ENCODE assay signal across 24 mouse cellular contexts in genomic region chr5:60244185-60244584, GRCm38 (mm10).
DNase-seq lines count a peak whose midpoint lies in the region; ATAC-seq and TF ChIP-seq lines count a peak whose summit lies in the region.
"Had no signal": no experiment of that assay in that cellular context is flagged by ENCODE, and none has a peak within 500 bp of the region (broad histone marks: within the 10 kb centered on the region; RNA-seq: fewer than 3 reads in every experiment).

No protein-coding gene starts in this region.

- H3K4me1 ChIP-seq in forebrain, embryonic 13.5 days = no peaks in the 10 kb centered on the region
- no peaks in the 10 kb centered on the region for H3K4me1 ChIP-seq in forebrain, embryonic 11.5 days (replicated peaks; ENCODE audit: control insufficient read depth, insufficient read depth, low read length)
- no peaks in the 10 kb centered on the region for H3K4me1 ChIP-seq in forebrain, embryonic 16.5 days (replicated peaks; ENCODE audit: control insufficient read depth, insufficient read depth, low read length)
- no peaks in the 10 kb centered on the region for H3K4me1 ChIP-seq in forebrain, embryonic 12.5 days
- H3K4me1 ChIP-seq in midbrain, embryonic 11.5 days (ENCODE audit: control insufficient read depth, insufficient read depth, low read length) = no peaks in the 10 kb centered on the region
- H3K4me1 ChIP-seq in midbrain, embryonic 14.5 days (ENCODE audit: control insufficient read depth, insufficient read depth, low read length) = no peaks in the 10 kb centered on the region
- no peaks in the 10 kb centered on the region for H3K4me1 ChIP-seq in kidney, adult 2 months (ENCODE audit: control insufficient read depth, insufficient read depth, low read length)
- H3K4me1 ChIP-seq: embryonic facial prominence, embryonic 12.5 days; embryonic facial prominence, embryonic 15.5 days; heart, embryonic 10.5 days; heart, embryonic 13.5 days; intestine, embryonic 15.5 days had no signal

- no peak overlapping the region for H3K4me3 ChIP-seq in forebrain, embryonic 13.5 days
- no peak overlapping the region for H3K4me3 ChIP-seq in forebrain, embryonic 11.5 days (ENCODE audit: low read depth, low read length)
- no peak overlapping the region for H3K4me3 ChIP-seq in forebrain, embryonic 16.5 days (replicated peaks; ENCODE audit: low read length)
- no peak overlapping the region for H3K4me3 ChIP-seq in forebrain, embryonic 12.5 days (replicated peaks)
- H3K4me3 ChIP-seq in midbrain, embryonic 11.5 days (ENCODE audit: low read depth, low read length) = no peak overlapping the region
- H3K4me3 ChIP-seq in midbrain, embryonic 14.5 days (replicated peaks; ENCODE audit: low read depth, low read length) = no peak overlapping the region
- no peak overlapping the region for H3K4me3 ChIP-seq in kidney, adult 2 months (ENCODE audit: insufficient read depth, low read depth, low read length)
- H3K4me3 ChIP-seq: embryonic facial prominence, embryonic 12.5 days; embryonic facial prominence, embryonic 15.5 days; heart, adult 2 months; heart, embryonic 10.5 days; heart, embryonic 13.5 days; intestine, embryonic 15.5 days had no signal

- DNase-seq in forebrain, embryonic 11.5 days (ENCODE audit: low spot score) = no peak
- DNase-seq in midbrain, embryonic 11.5 days (ENCODE audit: low spot score, missing footprints) = peak; percentile 8
- no peak for DNase-seq in midbrain, embryonic 14.5 days
- DNase-seq in brain, embryonic 18.5 days (ENCODE audit: low read depth, low spot score) = peak; percentile 3
- no peak for DNase-seq in kidney, adult 2 months
- DNase-seq: adrenal gland, adult 2 months; adrenal gland, postnatal 14 days; cerebellum, adult 8-10 months; gastrocnemius, postnatal 10 days; gastrocnemius, postnatal 36 days; heart, adult 2 months; heart, postnatal 14 days; heart, postnatal 4 days; kidney, adult 11 months had no signal

- 73% methylated on average over 2 of the region's 2 CpGs for WGBS in forebrain, embryonic 13.5 days
- 95% methylated on average over 2 of the region's 2 CpGs for WGBS in forebrain, embryonic 11.5 days
- 67% methylated on average over 2 of the region's 2 CpGs for WGBS in forebrain, embryonic 16.5 days
- 90% methylated on average over 2 of the region's 2 CpGs for WGBS in forebrain, embryonic 12.5 days
- 96% methylated on average over 2 of the region's 2 CpGs for WGBS in midbrain, embryonic 11.5 days
- WGBS in midbrain, embryonic 14.5 days = 95% methylated on average over 2 of the region's 2 CpGs
- 89% methylated on average over 2 of the region's 2 CpGs for WGBS in kidney, adult 2 months

- TF ChIP-seq CTCF in kidney, adult 2 months (conservative IDR thresholded peaks at IDR 0.05; ENCODE audit: insufficient read depth, insufficient read length, low read depth, low read length) = no peak

- H3K9ac ChIP-seq in forebrain, embryonic 13.5 days = no peak overlapping the region
- no peak overlapping the region for H3K9ac ChIP-seq in forebrain, embryonic 11.5 days (ENCODE audit: low read length)
- H3K9ac ChIP-seq in forebrain, embryonic 16.5 days (replicated peaks; ENCODE audit: low read depth, low read length) = no peak overlapping the region
- no peak overlapping the region for H3K9ac ChIP-seq in forebrain, embryonic 12.5 days
- no peak overlapping the region for H3K9ac ChIP-seq in midbrain, embryonic 11.5 days (ENCODE audit: low read length)
- no peak overlapping the region for H3K9ac ChIP-seq in midbrain, embryonic 14.5 days (replicated peaks; ENCODE audit: low read length)
- H3K9ac ChIP-seq: embryonic facial prominence, embryonic 12.5 days; embryonic facial prominence, embryonic 15.5 days; heart, embryonic 13.5 days; hindbrain, embryonic 14.5 days; intestine, embryonic 15.5 days had no signal

- H3K27me3 ChIP-seq in forebrain, embryonic 13.5 days = no peaks in the 10 kb centered on the region
- no peaks in the 10 kb centered on the region for H3K27me3 ChIP-seq in forebrain, embryonic 11.5 days (ENCODE audit: control insufficient read depth, insufficient read depth, low read length)
- no peaks in the 10 kb centered on the region for H3K27me3 ChIP-seq in forebrain, embryonic 16.5 days (replicated peaks; ENCODE audit: control insufficient read depth, insufficient read depth, low read length)
- no peaks in the 10 kb centered on the region for H3K27me3 ChIP-seq in forebrain, embryonic 12.5 days
- H3K27me3 ChIP-seq in midbrain, embryonic 11.5 days (ENCODE audit: control insufficient read depth, insufficient read depth, low read length) = no peaks in the 10 kb centered on the region
- H3K27me3 ChIP-seq in midbrain, embryonic 14.5 days (ENCODE audit: control insufficient read depth, insufficient read depth, low read length) = no peaks in the 10 kb centered on the region
- H3K27me3 ChIP-seq in kidney, adult 2 months (replicated peaks; ENCODE audit: control insufficient read depth, insufficient read depth, low read length) = no peaks in the 10 kb centered on the region
- H3K27me3 ChIP-seq: embryonic facial prominence, embryonic 12.5 days; embryonic facial prominence, embryonic 15.5 days; heart, embryonic 13.5 days; intestine, embryonic 15.5 days had no signal

- no peak for TF ChIP-seq POLR2A in kidney, adult 2 months (IDR thresholded peaks at IDR 0.05; ENCODE audit: low read depth, low read length)

- no peak overlapping the region for H3K27ac ChIP-seq in forebrain, embryonic 13.5 days
- H3K27ac ChIP-seq in forebrain, embryonic 11.5 days (ENCODE audit: low read depth, low read length) = no peak overlapping the region
- H3K27ac ChIP-seq in forebrain, embryonic 16.5 days (ENCODE audit: low read length) = no peak overlapping the region
- no peak overlapping the region for H3K27ac ChIP-seq in forebrain, embryonic 12.5 days
- H3K27ac ChIP-seq in midbrain, embryonic 11.5 days (ENCODE audit: low read depth, low read length) = no peak overlapping the region
- H3K27ac ChIP-seq in midbrain, embryonic 14.5 days (replicated peaks; ENCODE audit: low read depth, low read length) = no peak overlapping the region
- no peak overlapping the region for H3K27ac ChIP-seq in kidney, adult 2 months (ENCODE audit: insufficient read depth, low read depth, low read length)
- H3K27ac ChIP-seq: embryonic facial prominence, embryonic 12.5 days; embryonic facial prominence, embryonic 15.5 days; heart, adult 2 months; heart, embryonic 10.5 days; heart, embryonic 13.5 days; hindbrain, embryonic 14.5 days; intestine, embryonic 15.5 days had no signal

- H3K9me3 ChIP-seq in forebrain, embryonic 13.5 days (replicated peaks) = no peaks in the 10 kb centered on the region
- no peaks in the 10 kb centered on the region for H3K9me3 ChIP-seq in forebrain, embryonic 11.5 days (ENCODE audit: control insufficient read depth, low read length)
- no peaks in the 10 kb centered on the region for H3K9me3 ChIP-seq in forebrain, embryonic 16.5 days (ENCODE audit: control insufficient read depth, low read length)
- H3K9me3 ChIP-seq in forebrain, embryonic 12.5 days = no peaks in the 10 kb centered on the region
- H3K9me3 ChIP-seq in midbrain, embryonic 11.5 days (ENCODE audit: control insufficient read depth, low read length) = no peaks in the 10 kb centered on the region
- no peaks in the 10 kb centered on the region for H3K9me3 ChIP-seq in midbrain, embryonic 14.5 days (ENCODE audit: control insufficient read depth, low read length)
- H3K9me3 ChIP-seq: embryonic facial prominence, embryonic 12.5 days; embryonic facial prominence, embryonic 15.5 days; heart, embryonic 10.5 days; heart, embryonic 13.5 days; intestine, embryonic 15.5 days had no signal

- no peak overlapping the region for H3K4me2 ChIP-seq in forebrain, embryonic 13.5 days
- no peak overlapping the region for H3K4me2 ChIP-seq in forebrain, embryonic 11.5 days (ENCODE audit: low read depth, low read length, severe bottlenecking)
- no peak overlapping the region for H3K4me2 ChIP-seq in forebrain, embryonic 16.5 days (ENCODE audit: low read length)
- no peak overlapping the region for H3K4me2 ChIP-seq in forebrain, embryonic 12.5 days
- no peak overlapping the region for H3K4me2 ChIP-seq in midbrain, embryonic 11.5 days
- H3K4me2 ChIP-seq in midbrain, embryonic 14.5 days (ENCODE audit: low read length) = no peak overlapping the region
- H3K4me2 ChIP-seq: embryonic facial prominence, embryonic 12.5 days; embryonic facial prominence, embryonic 15.5 days; heart, embryonic 13.5 days; hindbrain, embryonic 14.5 days; intestine, embryonic 15.5 days had no signal

- peak; percentile 61 for ATAC-seq in forebrain, embryonic 13.5 days
- ATAC-seq in forebrain, embryonic 11.5 days (replicated peaks; ENCODE audit: low FRiP score) = no peak
- peak; percentile 64; the same call in 1 of the 2 replicates for ATAC-seq in forebrain, embryonic 16.5 days
- no peak for ATAC-seq in forebrain, embryonic 12.5 days (ENCODE audit: low FRiP score)
- ATAC-seq in midbrain, embryonic 11.5 days (ENCODE audit: low FRiP score) = no peak
- no peak for ATAC-seq in midbrain, embryonic 14.5 days (ENCODE audit: low FRiP score, low TSS enrichment)
- ATAC-seq: CD4-positive, CD25-positive, alpha-beta regulatory T cell, adult 4 months; intestine, embryonic 15.5 days had no signal

- no peaks in the 10 kb centered on the region for H3K36me3 ChIP-seq in forebrain, embryonic 13.5 days (ENCODE audit: poor library complexity, severe bottlenecking)
- H3K36me3 ChIP-seq in forebrain, embryonic 11.5 days (ENCODE audit: control insufficient read depth, insufficient read depth, low read length) = no peaks in the 10 kb centered on the region
- H3K36me3 ChIP-seq in forebrain, embryonic 16.5 days (ENCODE audit: control insufficient read depth, insufficient read depth) = no peaks in the 10 kb centered on the region
- no peaks in the 10 kb centered on the region for H3K36me3 ChIP-seq in forebrain, embryonic 12.5 days (replicated peaks)
- H3K36me3 ChIP-seq in midbrain, embryonic 11.5 days (ENCODE audit: control insufficient read depth, insufficient read depth, low read length) = no peaks in the 10 kb centered on the region
- no peaks in the 10 kb centered on the region for H3K36me3 ChIP-seq in midbrain, embryonic 14.5 days (ENCODE audit: control insufficient read depth, insufficient read depth, low read length)
- no peaks in the 10 kb centered on the region for H3K36me3 ChIP-seq in kidney, adult 2 months (ENCODE audit: control insufficient read depth, insufficient read depth, low read length)
- H3K36me3 ChIP-seq: embryonic facial prominence, embryonic 12.5 days; embryonic facial prominence, embryonic 15.5 days; heart, embryonic 10.5 days; heart, embryonic 13.5 days; intestine, embryonic 15.5 days had no signal

Comparison
In these comparisons a context has a peak if more than half of its experiments do, and no peak if none do; other contexts are left out.
1. ATAC-seq: peak in forebrain, embryonic 13.5 days (single experiment) and forebrain, embryonic 16.5 days (single experiment); none in forebrain, embryonic 11.5 days (single experiment), forebrain, embryonic 12.5 days (single experiment), midbrain, embryonic 11.5 days (single experiment) and midbrain, embryonic 14.5 days (single experiment).
2. DNase-seq: peak in midbrain, embryonic 11.5 days (single experiment) and brain, embryonic 18.5 days (single experiment); none in forebrain, embryonic 11.5 days (single experiment), midbrain, embryonic 14.5 days (single experiment) and kidney, adult 2 months (single experiment).